Mouse (Mus musculus): Measurements from ENCODE around the gene Trim65.

DNA sequence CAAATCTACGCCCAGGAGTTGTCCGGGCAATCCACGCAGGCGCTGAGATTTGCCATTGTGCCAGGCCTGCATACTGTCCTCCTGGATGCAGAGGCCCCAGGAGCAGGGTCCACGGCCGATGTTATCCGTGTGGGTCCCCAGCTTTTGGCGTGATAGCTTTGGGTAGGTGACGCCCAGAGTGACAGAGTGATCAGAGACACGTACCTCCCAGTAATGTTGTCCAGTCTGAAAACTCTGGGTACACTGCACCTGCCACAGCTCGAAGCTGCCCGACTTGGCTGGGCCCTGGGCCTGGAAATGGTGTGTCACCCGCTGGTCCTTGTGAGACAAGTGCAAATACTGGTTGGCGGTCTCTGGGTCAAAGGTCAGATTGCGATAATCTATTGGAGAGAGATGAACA is 4.7 kb downstream of the Trim65 start:
- TF ChIP-seq POLR2A (IDR thresholded peaks at IDR 0.05; ENCODE audit: extremely low read depth, insufficient read depth, low read length), result no peak
- TF ChIP-seq CTCF (IDR thresholded peaks at IDR 0.05; ENCODE audit: extremely low read depth, insufficient read depth, low read length), result no peak
